Mouse (Mus musculus): ENCODE data around the gene Saxo1. TPM values are rescaled to one million over a fixed set of nuclear protein-coding genes. Genes with fewer than 3 reads are reported as not detected.

Gene Saxo1
- polyA plus RNA-seq, 1 experiment from 2014 or later, result not detected

GRCm38 (mm10) chr4:86483686-86484085 is 74.4 kb downstream of the Saxo1 start:
- Histone ChIP-seq H3K9ac (no peak overlapping the region), H3K27me3 (no peaks in the 10 kb centered on the region), H3K4me2 (no peak overlapping the region), H3K9me3 (replicated peaks) (no peaks in the 10 kb centered on the region), H3K36me3 (no peaks in the 10 kb centered on the region), H3K27ac (no peak overlapping the region), H3K4me3 (replicated peaks) (no peak overlapping the region), H3K4me1 (replicated peaks) (no peaks in the 10 kb centered on the region)
- DNase-seq (no peak), ATAC-seq (ENCODE audit: low read depth) (no peak)
- 66% methylated on average over 8 of the region's 8 CpGs for WGBS (ENCODE audit: insufficient replicate concordance)

- Histone ChIP-seq H3K9me3 (replicated peaks) (no peaks in the 10 kb centered on the region), H3K4me3 (replicated peaks) (no peak overlapping the region), H3K27ac (no peak overlapping the region), H3K36me3 (no peaks in the 10 kb centered on the region), H3K4me2 (no peak overlapping the region), H3K27me3 (no peaks in the 10 kb centered on the region), H3K4me1 (replicated peaks) (no peaks in the 10 kb centered on the region), H3K9ac (no peak overlapping the region)
- ATAC-seq (ENCODE audit: low read depth) (no peak), DNase-seq (no peak)
- 81% methylated on average over 6 of the region's 6 CpGs for WGBS (ENCODE audit: insufficient replicate concordance)
Measured at GRCm38 (mm10) chr4:86483013-86483615, 75.0 kb downstream of the Saxo1 start.

- no peak overlapping the region for H3K9ac ChIP-seq
- H3K4me2 ChIP-seq, result no peak overlapping the region
- no peak for ATAC-seq (ENCODE audit: low read depth)
- no peak for DNase-seq
- H3K27ac ChIP-seq, result no peak overlapping the region
- H3K4me3 ChIP-seq (replicated peaks), result no peak overlapping the region
- WGBS (ENCODE audit: insufficient replicate concordance), result 49% methylated on average over 3 of the region's 3 CpGs
- H3K4me1 ChIP-seq (replicated peaks), result no peaks in the 10 kb centered on the region
- no peaks in the 10 kb centered on the region for H3K36me3 ChIP-seq
- no peaks in the 10 kb centered on the region for H3K27me3 ChIP-seq
- no peaks in the 10 kb centered on the region for H3K9me3 ChIP-seq (replicated peaks)
Measured at GRCm38 (mm10) chr4:86480891-86481290, 77.2 kb downstream of the Saxo1 start.

GRCm38 (mm10) chr4:86464808-86465207 is 93.3 kb downstream of the Saxo1 start:
- H3K4me2 ChIP-seq, result no peak overlapping the region
- no peaks in the 10 kb centered on the region for H3K4me1 ChIP-seq (replicated peaks)
- DNase-seq (no peak), ATAC-seq (ENCODE audit: low read depth) (no peak)
- no peaks in the 10 kb centered on the region for H3K36me3 ChIP-seq
- H3K9ac ChIP-seq, result no peak overlapping the region
- H3K27me3 ChIP-seq, result no peaks in the 10 kb centered on the region
- no peak overlapping the region for H3K4me3 ChIP-seq (replicated peaks)
- WGBS (ENCODE audit: insufficient replicate concordance), result 81% methylated on average over 5 of the region's 5 CpGs
- no peaks in the 10 kb centered on the region for H3K9me3 ChIP-seq (replicated peaks)
- H3K27ac ChIP-seq, result no peak overlapping the region

- Histone ChIP-seq H3K9ac (no peak overlapping the region), H3K4me3 (replicated peaks) (no peak overlapping the region), H3K27ac (no peak overlapping the region), H3K27me3 (no peaks in the 10 kb centered on the region), H3K9me3 (replicated peaks) (no peaks in the 10 kb centered on the region), H3K36me3 (no peaks in the 10 kb centered on the region), H3K4me1 (replicated peaks) (no peaks in the 10 kb centered on the region), H3K4me2 (no peak overlapping the region)
- no peak for ATAC-seq (ENCODE audit: low read depth)
- 69% methylated on average over 3 of the region's 3 CpGs for WGBS (ENCODE audit: insufficient replicate concordance)
- DNase-seq, result no peak
Measured at GRCm38 (mm10) chr4:86450468-86450867, 107.7 kb downstream of the Saxo1 start.

- DNase-seq (no peak), ATAC-seq (ENCODE audit: low read depth) (peak; percentile 92)
- Histone ChIP-seq H3K36me3 (no peaks in the 10 kb centered on the region), H3K27ac (no peak overlapping the region), H3K4me2 (no peak overlapping the region), H3K9ac (no peak overlapping the region), H3K4me1 (replicated peaks) (peaks cover 5% of the 10 kb centered on the region; the same call in 1 of the 2 replicates), H3K9me3 (replicated peaks) (no peaks in the 10 kb centered on the region), H3K4me3 (replicated peaks) (no peak overlapping the region), H3K27me3 (no peaks in the 10 kb centered on the region)
- 59% methylated on average over 3 of the region's 3 CpGs for WGBS (ENCODE audit: insufficient replicate concordance)
Measured at GRCm38 (mm10) chr4:86436336-86436735, 121.8 kb downstream of the Saxo1 start.

- no peak for ATAC-seq (ENCODE audit: low read depth)
- Histone ChIP-seq H3K4me1 (replicated peaks) (peaks cover 5% of the 10 kb centered on the region; the same call in 1 of the 2 replicates), H3K36me3 (no peaks in the 10 kb centered on the region), H3K4me3 (replicated peaks) (no peak overlapping the region), H3K27ac (no peak overlapping the region), H3K27me3 (no peaks in the 10 kb centered on the region), H3K4me2 (no peak overlapping the region), H3K9me3 (replicated peaks) (no peaks in the 10 kb centered on the region), H3K9ac (no peak overlapping the region)
- 65% methylated on average over 3 of the region's 3 CpGs for WGBS (ENCODE audit: insufficient replicate concordance)
- DNase-seq, result no peak
Measured at GRCm38 (mm10) chr4:86435631-86436030, 122.5 kb downstream of the Saxo1 start.

- DNase-seq (no peak), ATAC-seq (ENCODE audit: low read depth) (no peak)
- Histone ChIP-seq H3K4me2 (no peak overlapping the region), H3K27me3 (no peaks in the 10 kb centered on the region), H3K9ac (no peak overlapping the region), H3K27ac (no peak overlapping the region), H3K4me3 (replicated peaks) (no peak overlapping the region), H3K36me3 (no peaks in the 10 kb centered on the region), H3K4me1 (replicated peaks) (no peaks in the 10 kb centered on the region), H3K9me3 (replicated peaks) (no peaks in the 10 kb centered on the region)
- WGBS (ENCODE audit: insufficient replicate concordance), result 44% methylated on average over 6 of the region's 6 CpGs
Measured at GRCm38 (mm10) chr4:86428091-86428745, 129.9 kb downstream of the Saxo1 start.

GRCm38 (mm10) chr4:86427312-86427711 is 130.8 kb downstream of the Saxo1 start:
- no peak overlapping the region for H3K4me2 ChIP-seq
- DNase-seq (no peak), ATAC-seq (ENCODE audit: low read depth) (no peak)
- H3K4me1 ChIP-seq (replicated peaks), result no peaks in the 10 kb centered on the region
- H3K9me3 ChIP-seq (replicated peaks), result no peaks in the 10 kb centered on the region
- no peaks in the 10 kb centered on the region for H3K36me3 ChIP-seq
- no peak overlapping the region for H3K9ac ChIP-seq
- WGBS (ENCODE audit: insufficient replicate concordance), result 29% methylated on average over 5 of the region's 5 CpGs
- H3K4me3 ChIP-seq (replicated peaks), result no peak overlapping the region
- H3K27ac ChIP-seq, result no peak overlapping the region
- no peaks in the 10 kb centered on the region for H3K27me3 ChIP-seq

- no peak for ATAC-seq (ENCODE audit: low read depth)
- H3K9ac ChIP-seq, result no peak overlapping the region
- no peak overlapping the region for H3K4me2 ChIP-seq
- no peak overlapping the region for H3K27ac ChIP-seq
- H3K4me1 ChIP-seq (replicated peaks), result no peaks in the 10 kb centered on the region
- 77% methylated on average over 11 of the region's 11 CpGs for WGBS (ENCODE audit: insufficient replicate concordance)
- H3K9me3 ChIP-seq (replicated peaks), result no peaks in the 10 kb centered on the region
- no peaks in the 10 kb centered on the region for H3K36me3 ChIP-seq
- H3K4me3 ChIP-seq (replicated peaks), result no peak overlapping the region
- DNase-seq, result no peak
- no peaks in the 10 kb centered on the region for H3K27me3 ChIP-seq
Measured at GRCm38 (mm10) chr4:86426549-86426948, 131.6 kb downstream of the Saxo1 start.

- Histone ChIP-seq H3K4me1 (replicated peaks) (no peaks in the 10 kb centered on the region), H3K4me2 (no peak overlapping the region), H3K9me3 (replicated peaks) (no peaks in the 10 kb centered on the region), H3K27ac (no peak overlapping the region), H3K9ac (no peak overlapping the region), H3K27me3 (no peaks in the 10 kb centered on the region), H3K36me3 (no peaks in the 10 kb centered on the region), H3K4me3 (replicated peaks) (no peak overlapping the region)
- ATAC-seq (ENCODE audit: low read depth), result no peak
- no peak for DNase-seq
- 69% methylated on average over 7 of the region's 7 CpGs for WGBS (ENCODE audit: insufficient replicate concordance)
Measured at GRCm38 (mm10) chr4:86425581-86425980, 132.5 kb downstream of the Saxo1 start.

- no peak for ATAC-seq (ENCODE audit: low read depth)
- no peak overlapping the region for H3K4me3 ChIP-seq (replicated peaks)
Measured at GRCm38 (mm10) chr4:86422586-86422985, 135.5 kb downstream of the Saxo1 start.

More at GRCm38 (mm10) chr4:86422586-86422985, 135.5 kb downstream of the Saxo1 start:
- no peaks in the 10 kb centered on the region for H3K27me3 ChIP-seq
- no peaks in the 10 kb centered on the region for H3K9me3 ChIP-seq (replicated peaks)
- H3K4me1 ChIP-seq (replicated peaks), result no peaks in the 10 kb centered on the region
- WGBS (ENCODE audit: insufficient replicate concordance), result 68% methylated on average over 6 of the region's 6 CpGs
- no peak for DNase-seq
- H3K36me3 ChIP-seq, result no peaks in the 10 kb centered on the region
- no peak overlapping the region for H3K4me2 ChIP-seq
- no peak overlapping the region for H3K9ac ChIP-seq
- no peak overlapping the region for H3K27ac ChIP-seq
